ENCODE assay signal across 16 mouse cellular contexts in genomic region chr1:135129543-135130183, GRCm38 (mm10). TPM values are rescaled to one million over a fixed set of nuclear protein-coding genes. Genes with fewer than 3 reads are reported as not detected.
A peak's percentile ranks its signal among the peaks of the same experiment; 100 is the strongest.
DNase-seq lines count a peak whose midpoint lies in the region; ATAC-seq and TF ChIP-seq lines count a peak whose summit lies in the region.
"Had no signal": no experiment of that assay in that cellular context is flagged by ENCODE, and none has a peak within 500 bp of the region (broad histone marks: within the 10 kb centered on the region; RNA-seq: fewer than 3 reads in every experiment).

No protein-coding gene starts in this region.

- 0 out of 2 replicates have a peak overlapping the region, but pooled peaks have one; percentile 23 for H3K27ac ChIP-seq in midbrain, embryonic 10.5 days (replicated peaks)
- H3K27ac ChIP-seq in midbrain, embryonic 11.5 days (ENCODE audit: low read depth, low read length) = no peak overlapping the region
- peak overlapping the region; percentile 89 for H3K27ac ChIP-seq in bone marrow macrophage, adult 2 months (ENCODE audit: insufficient read depth, low read depth, low read length)
- no peak overlapping the region for H3K27ac ChIP-seq in intestine, postnatal 0 days (ENCODE audit: low read depth, low read length)
- no peak overlapping the region for H3K27ac ChIP-seq in hindbrain, embryonic 16.5 days (ENCODE audit: low read depth, low read length)
- H3K27ac ChIP-seq: heart, embryonic 13.5 days; left cerebral cortex, adult 2 months; liver, embryonic 13.5 days had no signal

- ATAC-seq in midbrain, embryonic 11.5 days (ENCODE audit: low FRiP score) = no peak
- ATAC-seq in intestine, postnatal 0 days = no peak
- no peak for ATAC-seq in hindbrain, embryonic 16.5 days

- no peaks in the 10 kb centered on the region for H3K36me3 ChIP-seq in midbrain, embryonic 10.5 days
- no peaks in the 10 kb centered on the region for H3K36me3 ChIP-seq in midbrain, embryonic 11.5 days (ENCODE audit: control insufficient read depth, insufficient read depth, low read length)
- H3K36me3 ChIP-seq in myocyte (ENCODE audit: control insufficient read depth, insufficient read depth) = no peaks in the 10 kb centered on the region
- no peaks in the 10 kb centered on the region for H3K36me3 ChIP-seq in intestine, postnatal 0 days (ENCODE audit: control insufficient read depth, insufficient read depth)
- H3K36me3 ChIP-seq in hindbrain, embryonic 16.5 days (ENCODE audit: control insufficient read depth, insufficient read depth, low read length) = no peaks in the 10 kb centered on the region
- H3K36me3 ChIP-seq: heart, embryonic 13.5 days; liver, embryonic 13.5 days had no signal

- H3K4me3 ChIP-seq in midbrain, embryonic 10.5 days = no peak overlapping the region
- H3K4me3 ChIP-seq in midbrain, embryonic 11.5 days (ENCODE audit: low read depth, low read length) = no peak overlapping the region
- no peak overlapping the region for H3K4me3 ChIP-seq in bone marrow macrophage, adult 2 months (ENCODE audit: insufficient read depth, low read length)
- no peak overlapping the region for H3K4me3 ChIP-seq in myocyte
- no peak overlapping the region for H3K4me3 ChIP-seq in intestine, postnatal 0 days (ENCODE audit: low read depth, low read length)
- no peak overlapping the region for H3K4me3 ChIP-seq in hindbrain, embryonic 16.5 days (ENCODE audit: low read length)
- H3K4me3 ChIP-seq: heart, embryonic 13.5 days; left cerebral cortex, adult 2 months; liver, embryonic 13.5 days had no signal

- peaks cover 40% of the 10 kb centered on the region for H3K27me3 ChIP-seq in midbrain, embryonic 10.5 days (ENCODE audit: low read depth, poor library complexity, severe bottlenecking)
- H3K27me3 ChIP-seq in midbrain, embryonic 11.5 days (ENCODE audit: control insufficient read depth, insufficient read depth, low read length) = no peaks in the 10 kb centered on the region; the same call in 1 of the 2 replicates
- H3K27me3 ChIP-seq in myocyte (ENCODE audit: control insufficient read depth, insufficient read depth, insufficient read length) = no peaks in the 10 kb centered on the region
- H3K27me3 ChIP-seq in intestine, postnatal 0 days (replicated peaks; ENCODE audit: control insufficient read depth, insufficient read depth, low read length) = peaks cover 8% of the 10 kb centered on the region; the same call in 1 of the 2 replicates
- 0 out of 2 replicates have a peak, but pooled peaks cover 2% of the 10 kb centered on the region for H3K27me3 ChIP-seq in hindbrain, embryonic 16.5 days (replicated peaks; ENCODE audit: control insufficient read depth, insufficient read depth, low read length)

- no peak overlapping the region for H3K4me2 ChIP-seq in midbrain, embryonic 11.5 days
- H3K4me2 ChIP-seq in myocyte (ENCODE audit: low read depth) = peak overlapping the region; percentile 52
- no peak overlapping the region for H3K4me2 ChIP-seq in intestine, postnatal 0 days (replicated peaks; ENCODE audit: low read depth)
- no peak overlapping the region for H3K4me2 ChIP-seq in hindbrain, embryonic 16.5 days (ENCODE audit: low read length)
- H3K4me2 ChIP-seq: heart, embryonic 13.5 days; liver, embryonic 13.5 days had no signal

- no peak overlapping the region for H3K9ac ChIP-seq in midbrain, embryonic 11.5 days (ENCODE audit: low read length)
- no peak overlapping the region for H3K9ac ChIP-seq in intestine, postnatal 0 days (ENCODE audit: low read depth, low read length)
- no peak overlapping the region; the same call in 1 of the 2 replicates for H3K9ac ChIP-seq in hindbrain, embryonic 16.5 days (ENCODE audit: low read depth, low read length)
- H3K9ac ChIP-seq: heart, embryonic 13.5 days; liver, embryonic 13.5 days had no signal

- H3ac ChIP-seq in myocyte (ENCODE audit: control insufficient read depth, insufficient read length) = no peak overlapping the region

- TF ChIP-seq POLR2A in bone marrow macrophage, adult 2 months (IDR thresholded peaks at IDR 0.05; ENCODE audit: borderline replicate concordance, low read depth, low read length) = no peak
- TF ChIP-seq POLR2A in myocyte (IDR thresholded peaks at IDR 0.05; ENCODE audit: insufficient read length, low read depth) = no peak

- no peak for DNase-seq in midbrain, embryonic 10.5 days (ENCODE audit: low spot score)
- DNase-seq in midbrain, embryonic 11.5 days (ENCODE audit: low spot score, missing footprints) = no peak
- DNase-seq in ovary, postnatal 10 days (ENCODE audit: low spot score) = no peak
- DNase-seq: adrenal gland, postnatal 14 days; cerebellum, adult 9-11 months; kidney, adult 11 months; kidney, postnatal 36 days; liver, embryonic 13.5 days had no signal

- TF ChIP-seq CTCF in bone marrow macrophage, adult 2 months (IDR thresholded peaks at IDR 0.05; ENCODE audit: low read depth, low read length) = no peak
- no peak for TF ChIP-seq CTCF in intestine, postnatal 0 days (IDR thresholded peaks at IDR 0.05; ENCODE audit: low read depth)

- no peaks in the 10 kb centered on the region for H3K9me3 ChIP-seq in midbrain, embryonic 10.5 days (replicated peaks)
- no peaks in the 10 kb centered on the region for H3K9me3 ChIP-seq in midbrain, embryonic 11.5 days (ENCODE audit: control insufficient read depth, low read length)
- no peaks in the 10 kb centered on the region for H3K9me3 ChIP-seq in intestine, postnatal 0 days (ENCODE audit: control insufficient read depth)
- no peaks in the 10 kb centered on the region for H3K9me3 ChIP-seq in hindbrain, embryonic 16.5 days (ENCODE audit: control insufficient read depth, low read length)
- H3K9me3 ChIP-seq: heart, embryonic 13.5 days; liver, embryonic 13.5 days had no signal

- no peaks in the 10 kb centered on the region for H3K79me2 ChIP-seq in myocyte (ENCODE audit: control insufficient read depth, insufficient read depth)

- 57% methylated on average over 9 of the region's 9 CpGs for WGBS in midbrain, embryonic 10.5 days
- 51% methylated on average over 9 of the region's 9 CpGs for WGBS in midbrain, embryonic 11.5 days
- WGBS in intestine, postnatal 0 days = 81% methylated on average over 9 of the region's 9 CpGs
- WGBS in hindbrain, embryonic 16.5 days = 65% methylated on average over 9 of the region's 9 CpGs

- peaks cover 37% of the 10 kb centered on the region for H3K4me1 ChIP-seq in midbrain, embryonic 10.5 days
- no peaks in the 10 kb centered on the region for H3K4me1 ChIP-seq in midbrain, embryonic 11.5 days (ENCODE audit: control insufficient read depth, insufficient read depth, low read length)
- peaks cover 49% of the 10 kb centered on the region for H3K4me1 ChIP-seq in bone marrow macrophage, adult 2 months (ENCODE audit: control insufficient read depth, insufficient read depth, low read length)
- no peaks in the 10 kb centered on the region for H3K4me1 ChIP-seq in intestine, postnatal 0 days (replicated peaks; ENCODE audit: control insufficient read depth, insufficient read depth, low read length)
- H3K4me1 ChIP-seq in hindbrain, embryonic 16.5 days (ENCODE audit: control insufficient read depth, insufficient read depth, low read depth, low read length) = peaks cover 2% of the 10 kb centered on the region; the same call in 1 of the 2 replicates

TF ChIP-seq in myocyte, 11 proteins besides CTCF, POLR2A, EP300 and RAD21 (continues in another document):
- TF ChIP-seq REST (IDR thresholded peaks at IDR 0.05; ENCODE audit: insufficient read depth, insufficient read length) = no peak
- TF ChIP-seq TCF3 (IDR thresholded peaks at IDR 0.05; ENCODE audit: insufficient read length, low read depth) = no peak
- no peak for TF ChIP-seq MYOG (IDR thresholded peaks at IDR 0.05; ENCODE audit: control insufficient read depth in 1 of 3, insufficient read depth in 1 of 3, insufficient read length in 2 of 3, low read depth in 2 of 3)
- TF ChIP-seq CEBPB (IDR thresholded peaks at IDR 0.05; ENCODE audit: insufficient read depth, poor library complexity, severe bottlenecking) = no peak
- TF ChIP-seq TCF12 (IDR thresholded peaks at IDR 0.05; ENCODE audit: insufficient read depth, poor library complexity, severe bottlenecking) = no peak

RNA-seq across cellular contexts. Expression of gene Ptpn7, which starts 2.8 kb away (rescaled TPM):
- polyA plus RNA-seq in midbrain, embryonic 10.5 days (2016; fragmentation: Nextera tagmentation; extraction: Ambion mirVana) = 1.3 and 2.4 TPM in 2 replicates
- 1.4 and 1.6 TPM in 2 replicates for polyA plus RNA-seq in midbrain, embryonic 11.5 days (2014; fragmentation: Nextera tagmentation; extraction: Ambion mirVana)
- 42.8 and 49.1 TPM in 2 replicates for polyA plus RNA-seq in bone marrow macrophage, adult 2 months (2012; ENCODE audit: insufficient read depth, insufficient read length, missing spikeins)
- 0.26 TPM for polyA plus RNA-seq in myocyte (2012; fragmentation: generic; extraction: Trizol)
- 0.73 and 0.76 TPM in 2 replicates for polyA plus RNA-seq in intestine, postnatal 0 days (2015; fragmentation: Nextera tagmentation; extraction: Ambion mirVana)
- polyA plus RNA-seq in hindbrain, embryonic 16.5 days (2015; fragmentation: Nextera tagmentation; extraction: Ambion mirVana) = 0.24 and 0.30 TPM in 2 replicates

RNA-seq across cellular contexts. Expression of gene Arl8a, which starts 17.0 kb away (rescaled TPM):
- polyA plus RNA-seq in midbrain, embryonic 10.5 days (2016; fragmentation: Nextera tagmentation; extraction: Ambion mirVana) = 46.5 and 67.6 TPM in 2 replicates
- polyA plus RNA-seq in midbrain, embryonic 11.5 days (2014; fragmentation: Nextera tagmentation; extraction: Ambion mirVana) = 61.3 and 72.2 TPM in 2 replicates
- polyA plus RNA-seq in bone marrow macrophage, adult 2 months (2012; ENCODE audit: insufficient read depth, insufficient read length, missing spikeins) = 204 TPM in 2 replicates
- polyA plus RNA-seq in myocyte (2012; fragmentation: generic; extraction: Trizol) = 61.2 TPM
- 66.6 and 68.8 TPM in 2 replicates for polyA plus RNA-seq in intestine, postnatal 0 days (2015; fragmentation: Nextera tagmentation; extraction: Ambion mirVana)
- polyA plus RNA-seq in hindbrain, embryonic 16.5 days (2015; fragmentation: Nextera tagmentation; extraction: Ambion mirVana) = 329 and 392 TPM in 2 replicates

RNA-seq across cellular contexts. Expression of gene Lgr6, which starts 24.6 kb away (rescaled TPM):
- polyA plus RNA-seq in midbrain, embryonic 10.5 days (2016; fragmentation: Nextera tagmentation; extraction: Ambion mirVana) = 0.06 and 0.17 TPM in 2 replicates
- polyA plus RNA-seq in midbrain, embryonic 11.5 days (2014; fragmentation: Nextera tagmentation; extraction: Ambion mirVana) = 0.12 and 0.15 TPM in 2 replicates
- not detected in 2 replicates for polyA plus RNA-seq in bone marrow macrophage, adult 2 months (2012; ENCODE audit: insufficient read depth, insufficient read length, missing spikeins)
- polyA plus RNA-seq in myocyte (2012; fragmentation: generic; extraction: Trizol) = 2.1 TPM
- 0.37 and 0.44 TPM in 2 replicates for polyA plus RNA-seq in intestine, postnatal 0 days (2015; fragmentation: Nextera tagmentation; extraction: Ambion mirVana)
- polyA plus RNA-seq in hindbrain, embryonic 16.5 days (2015; fragmentation: Nextera tagmentation; extraction: Ambion mirVana) = 1.4 and 1.7 TPM in 2 replicates

RNA-seq across cellular contexts. Expression of gene Gpr37l1, which starts 37.8 kb away (rescaled TPM):
- not detected in 2 replicates for polyA plus RNA-seq in midbrain, embryonic 10.5 days (2016; fragmentation: Nextera tagmentation; extraction: Ambion mirVana)
- not detected in 2 replicates for polyA plus RNA-seq in midbrain, embryonic 11.5 days (2014; fragmentation: Nextera tagmentation; extraction: Ambion mirVana)
- polyA plus RNA-seq in bone marrow macrophage, adult 2 months (2012; ENCODE audit: insufficient read depth, insufficient read length, missing spikeins) = not detected in 2 replicates
- 0.07 TPM for polyA plus RNA-seq in myocyte (2012; fragmentation: generic; extraction: Trizol)
- polyA plus RNA-seq in intestine, postnatal 0 days (2015; fragmentation: Nextera tagmentation; extraction: Ambion mirVana) = 1.7 and 2.0 TPM in 2 replicates
- 2.7 and 6.1 TPM in 2 replicates for polyA plus RNA-seq in hindbrain, embryonic 16.5 days (2015; fragmentation: Nextera tagmentation; extraction: Ambion mirVana)
- polyA plus RNA-seq: heart, embryonic 13.5 days; hindbrain, embryonic 11.5 days; liver, embryonic 13.5 days; lung, embryonic 16.5 days had no signal

Comparison
In these comparisons a context has a peak if more than half of its experiments do, and no peak if none do; other contexts are left out.
1. H3K27ac ChIP-seq: peak in midbrain, embryonic 10.5 days (single experiment) and bone marrow macrophage, adult 2 months (single experiment); none in midbrain, embryonic 11.5 days (single experiment), intestine, postnatal 0 days (single experiment) and hindbrain, embryonic 16.5 days (single experiment).
2. RNA of gene Ptpn7, which starts 2.8 kb away (polyA plus RNA-seq): 42.8 to 49.1 TPM in bone marrow macrophage, adult 2 months; 1.3 to 2.4 TPM in midbrain, embryonic 10.5 days, 1.4 to 1.6 TPM in midbrain, embryonic 11.5 days, 0.73 to 0.76 TPM in intestine, postnatal 0 days, 0.26 TPM in myocyte (single experiment) and 0.24 to 0.30 TPM in hindbrain, embryonic 16.5 days; every median in the first group is over 10 times any median in the second.